Mouse (Mus musculus) embryo, embryonic 11.5 days (tissue): ENCODE results near the gene Fbxo41.

ENCODE experiments used
- DNase-seq: peaks from one replicate; pipeline ENCODE4 v3.0.0-alpha.2; 2012; ENCODE audit warnings: low read depth, low spot score

Gene Fbxo41

GRCm38 (mm10) chr6:85502911-85503250, at the start of gene Fbxo41:
Fbxo41 (minus strand) TSS chr6:85502994.
- peak; percentile 27 for DNase-seq

- no peak for DNase-seq
Observed at GRCm38 (mm10) chr6:85547642-85548041, 44.8 kb upstream of the Fbxo41 start.

GRCm38 (mm10) chr6:85544251-85544881, 41.6 kb upstream of the Fbxo41 start:
- no peak for DNase-seq

- no peak for DNase-seq
Observed at GRCm38 (mm10) chr6:85543351-85544175, 40.8 kb upstream of the Fbxo41 start.

- no peak for DNase-seq
Observed at GRCm38 (mm10) chr6:85522825-85523224, 20.0 kb upstream of the Fbxo41 start.

GRCm38 (mm10) chr6:85522026-85522425, 19.2 kb upstream of the Fbxo41 start:
- no peak for DNase-seq

- no peak for DNase-seq
Observed at GRCm38 (mm10) chr6:85518091-85518693, 15.4 kb upstream of the Fbxo41 start.

GRCm38 (mm10) chr6:85515941-85516340, 13.1 kb upstream of the Fbxo41 start:
- no peak for DNase-seq

GRCm38 (mm10) chr6:85513531-85513910, 10.7 kb upstream of the Fbxo41 start, which contains the start of gene Egr4:
Egr4 (minus strand) TSS chr6:85513589.
- DNase-seq, result peak; percentile 26

- DNase-seq, result no peak
Observed at GRCm38 (mm10) chr6:85512577-85513530, 10.1 kb upstream of the Fbxo41 start.

- DNase-seq, result no peak
Observed at GRCm38 (mm10) chr6:85512056-85512440, 9.3 kb upstream of the Fbxo41 start.

- DNase-seq, result peak; percentile 36
Observed at GRCm38 (mm10) chr6:85511286-85512055, 8.7 kb upstream of the Fbxo41 start.

- peak; percentile 38 for DNase-seq
Observed at GRCm38 (mm10) chr6:85510476-85510875, 7.7 kb upstream of the Fbxo41 start.

- DNase-seq, result no peak
Observed at GRCm38 (mm10) chr6:85508602-85509001, 5.8 kb upstream of the Fbxo41 start.

GRCm38 (mm10) chr6:85504908-85505307, 2.1 kb upstream of the Fbxo41 start:
- no peak for DNase-seq

GRCm38 (mm10) chr6:85502103-85502910, 487 bp downstream of the Fbxo41 start:
- DNase-seq, result no peak

GRCm38 (mm10) chr6:85501571-85502102, 1.2 kb downstream of the Fbxo41 start:
- DNase-seq, result no peak

- DNase-seq, result no peak
Observed at GRCm38 (mm10) chr6:85500416-85500815, 2.4 kb downstream of the Fbxo41 start.

- no peak for DNase-seq
Observed at GRCm38 (mm10) chr6:85498147-85498546, 4.6 kb downstream of the Fbxo41 start.

GRCm38 (mm10) chr6:85496976-85497375, 5.8 kb downstream of the Fbxo41 start:
- DNase-seq, result no peak
